Mouse (Mus musculus): Measurements from ENCODE around the gene Zfp61.
A peak's percentile ranks its signal among the peaks of the same experiment; 100 is the strongest.

The Zfp61 gene

GRCm38 (mm10) chr7:24300771-24301282 is at the start of gene Zfp61:
TSS of gene Zfp61 (minus strand) at chr7:24301232.
- DNase-seq (ENCODE audit: low spot score) = peak; percentile 78

GRCm38 (mm10) chr7:24348896-24349295 is 47.9 kb upstream of the Zfp61 start, which contains the start of gene Lypd5:
TSS of gene Lypd5 (plus strand) at chr7:24349196.
- no peak for DNase-seq (ENCODE audit: low spot score)

GRCm38 (mm10) chr7:24346444-24346843 is 45.4 kb upstream of the Zfp61 start:
- DNase-seq (ENCODE audit: low spot score) = no peak

- DNase-seq (ENCODE audit: low spot score) = no peak
Observed at GRCm38 (mm10) chr7:24343701-24344272, 42.8 kb upstream of the Zfp61 start.

- no peak for DNase-seq (ENCODE audit: low spot score)
Observed at GRCm38 (mm10) chr7:24338241-24338640, 37.2 kb upstream of the Zfp61 start.

- DNase-seq (ENCODE audit: low spot score) = peak; percentile 87
Observed at GRCm38 (mm10) chr7:24335699-24336309, 34.8 kb upstream of the Zfp61 start.

- no peak for DNase-seq (ENCODE audit: low spot score)
Observed at GRCm38 (mm10) chr7:24333304-24333986, 32.4 kb upstream of the Zfp61 start, which contains the start of gene Tescl. TSS of gene Tescl (minus strand) at chr7:24333936.

GRCm38 (mm10) chr7:24327281-24327975 is 26.4 kb upstream of the Zfp61 start:
- no peak for DNase-seq (ENCODE audit: low spot score)

- peak; percentile 9 for DNase-seq (ENCODE audit: low spot score)
Observed at GRCm38 (mm10) chr7:24326273-24327135, 25.5 kb upstream of the Zfp61 start.

- DNase-seq (ENCODE audit: low spot score) = peak; percentile 62
Observed at GRCm38 (mm10) chr7:24325675-24326128, 24.7 kb upstream of the Zfp61 start.

- no peak for DNase-seq (ENCODE audit: low spot score)
Observed at GRCm38 (mm10) chr7:24325197-24325596, 24.2 kb upstream of the Zfp61 start.

- no peak for DNase-seq (ENCODE audit: low spot score)
Observed at GRCm38 (mm10) chr7:24322593-24322992, 21.6 kb upstream of the Zfp61 start.

GRCm38 (mm10) chr7:24318942-24319341 is 17.9 kb upstream of the Zfp61 start:
- DNase-seq (ENCODE audit: low spot score) = no peak

- DNase-seq (ENCODE audit: low spot score) = peak; percentile 98
Observed at GRCm38 (mm10) chr7:24316567-24317092, 15.6 kb upstream of the Zfp61 start, which contains the start of gene Zfp94. TSS of gene Zfp94 (minus strand) at chr7:24316666.

- DNase-seq (ENCODE audit: low spot score) = no peak
Observed at GRCm38 (mm10) chr7:24315726-24316566, 14.9 kb upstream of the Zfp61 start.

GRCm38 (mm10) chr7:24299823-24300481 is 1.1 kb downstream of the Zfp61 start:
- peak; percentile 20 for DNase-seq (ENCODE audit: low spot score)

GRCm38 (mm10) chr7:24298973-24299708 is 1.9 kb downstream of the Zfp61 start:
- DNase-seq (ENCODE audit: low spot score) = peak; percentile 98

- no peak for DNase-seq (ENCODE audit: low spot score)
Observed at GRCm38 (mm10) chr7:24298635-24298972, 2.4 kb downstream of the Zfp61 start.
